ENCODE assay signal across 13 mouse cellular contexts in genomic region chr6:118821536-118821935, GRCm38 (mm10).
DNase-seq lines count a peak whose midpoint lies in the region; ATAC-seq and TF ChIP-seq lines count a peak whose summit lies in the region.
"Had no signal": no experiment of that assay in that cellular context is flagged by ENCODE, and none has a peak within 500 bp of the region (broad histone marks: within the 10 kb centered on the region; RNA-seq: fewer than 3 reads in every experiment).

No protein-coding gene starts in this region.

- H3K4me1 ChIP-seq in hindbrain, embryonic 15.5 days (replicated peaks): peaks cover 24% of the 10 kb centered on the region
- H3K4me1 ChIP-seq in hindbrain, embryonic 13.5 days (replicated peaks): peaks cover 30% of the 10 kb centered on the region
- peaks cover 75% of the 10 kb centered on the region for H3K4me1 ChIP-seq in heart, postnatal 0 days (ENCODE audit: control insufficient read depth, insufficient read depth)

- no peaks in the 10 kb centered on the region for H3K27me3 ChIP-seq in hindbrain, embryonic 15.5 days
- H3K27me3 ChIP-seq in hindbrain, embryonic 13.5 days: no peaks in the 10 kb centered on the region
- H3K27me3 ChIP-seq in heart, postnatal 0 days (ENCODE audit: control insufficient read depth, insufficient read depth, low read length): no peaks in the 10 kb centered on the region

- H3K9me3 ChIP-seq in hindbrain, embryonic 15.5 days: no peaks in the 10 kb centered on the region
- no peaks in the 10 kb centered on the region for H3K9me3 ChIP-seq in hindbrain, embryonic 13.5 days
- H3K9me3 ChIP-seq in heart, postnatal 0 days (replicated peaks; ENCODE audit: control insufficient read depth, low read length): no peaks in the 10 kb centered on the region
- H3K9me3 ChIP-seq: megakaryocyte, embryonic 14.5 days had no signal

- TF ChIP-seq CTCF in heart, postnatal 0 days (IDR thresholded peaks at IDR 0.05; ENCODE audit: low read depth): no peak

- H3K9ac ChIP-seq in hindbrain, embryonic 15.5 days: no peak overlapping the region
- H3K9ac ChIP-seq in hindbrain, embryonic 13.5 days: no peak overlapping the region
- H3K9ac ChIP-seq in heart, postnatal 0 days (replicated peaks; ENCODE audit: low read depth, low read length): no peak overlapping the region
- H3K9ac ChIP-seq: forebrain, postnatal 0 days; hindbrain, embryonic 14.5 days had no signal

- H3K36me3 ChIP-seq in hindbrain, embryonic 15.5 days: no peaks in the 10 kb centered on the region
- H3K36me3 ChIP-seq in hindbrain, embryonic 13.5 days: no peaks in the 10 kb centered on the region
- H3K36me3 ChIP-seq in heart, postnatal 0 days (replicated peaks; ENCODE audit: control insufficient read depth, insufficient read depth, low read length): no peaks in the 10 kb centered on the region

- TF ChIP-seq EP300 in heart, postnatal 0 days (IDR thresholded peaks at IDR 0.05; ENCODE audit: low read depth): no peak

- H3K27ac ChIP-seq in hindbrain, embryonic 15.5 days (replicated peaks): 0 out of 2 replicates have a peak overlapping the region, but pooled peaks have one; percentile 3
- no peak overlapping the region for H3K27ac ChIP-seq in hindbrain, embryonic 13.5 days
- peak overlapping the region; percentile 67 for H3K27ac ChIP-seq in heart, postnatal 0 days (ENCODE audit: low read depth)
- H3K27ac ChIP-seq: hindbrain, embryonic 14.5 days had no signal

- no peak for ATAC-seq in hindbrain, embryonic 15.5 days (ENCODE audit: low FRiP score, low read depth)
- ATAC-seq in hindbrain, embryonic 13.5 days (ENCODE audit: low FRiP score): no peak
- ATAC-seq in heart, postnatal 0 days (ENCODE audit: insufficient read depth, low read depth): no peak
- ATAC-seq: forebrain, postnatal 0 days had no signal

- no peak overlapping the region for H3K4me3 ChIP-seq in hindbrain, embryonic 15.5 days
- H3K4me3 ChIP-seq in hindbrain, embryonic 13.5 days: no peak overlapping the region
- no peak overlapping the region for H3K4me3 ChIP-seq in heart, postnatal 0 days (ENCODE audit: low read depth, low read length)
- H3K4me3 ChIP-seq: megakaryocyte, embryonic 14.5 days had no signal

- no peak overlapping the region for H3K4me2 ChIP-seq in hindbrain, embryonic 15.5 days
- H3K4me2 ChIP-seq in hindbrain, embryonic 13.5 days: no peak overlapping the region
- H3K4me2 ChIP-seq in heart, postnatal 0 days (ENCODE audit: low read depth, low read length): no peak overlapping the region
- H3K4me2 ChIP-seq: hindbrain, embryonic 14.5 days had no signal

- DNase-seq in adipocyte (ENCODE audit: low spot score): peak; percentile 38
- peak; percentile 76 for DNase-seq in cerebellum, adult 9-10 months
- DNase-seq in heart, postnatal 0 days (ENCODE audit: low spot score): no peak
- DNase-seq in right cerebral cortex, postnatal 10 days (ENCODE audit: low spot score in 2 of 2): no peak
- no peak for DNase-seq in layer of hippocampus, adult 18-20 months (ENCODE audit: low spot score in 2 of 2)
- DNase-seq: forebrain, postnatal 0 days; kidney, adult 9 months; layer of hippocampus, adult 9-11 months; thymus, postnatal 14 days had no signal

- 80% methylated on average over 5 of the region's 5 CpGs for WGBS in hindbrain, embryonic 15.5 days
- WGBS in hindbrain, embryonic 13.5 days: 94% methylated on average over 5 of the region's 5 CpGs
- WGBS in heart, postnatal 0 days: 53% methylated on average over 5 of the region's 5 CpGs

Comparison
In these comparisons a context has a peak if more than half of its experiments do, and no peak if none do; other contexts are left out.
1. DNase-seq: peak in adipocyte (single experiment) and cerebellum, adult 9-10 months (single experiment); none in heart, postnatal 0 days (single experiment), right cerebral cortex, postnatal 10 days (0 of 2) and layer of hippocampus, adult 18-20 months (0 of 2).